Mouse (Mus musculus): Measurements from ENCODE around the gene Pik3r5.

DNA sequence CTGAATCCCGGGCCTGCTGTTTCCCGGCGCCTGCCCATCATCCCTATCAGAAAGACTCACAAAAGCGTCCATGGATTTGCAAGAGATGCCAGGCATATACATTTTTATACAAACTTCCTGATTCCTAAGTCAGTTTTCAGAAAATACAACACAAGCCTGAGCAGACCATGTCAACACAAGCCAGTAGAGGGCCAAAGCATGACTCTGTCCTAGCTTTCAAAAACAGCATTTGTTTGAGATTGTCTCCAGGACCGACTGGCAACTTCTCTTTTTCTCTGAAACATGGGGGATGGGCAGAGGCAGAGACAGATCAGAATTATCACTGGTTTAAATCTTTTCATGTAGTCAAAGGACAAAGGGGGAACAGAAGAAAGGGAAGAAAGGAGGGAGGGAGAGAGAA, 89.4 kb downstream of the Pik3r5 start:
- TF ChIP-seq POLR2A (IDR thresholded peaks at IDR 0.05; ENCODE audit: control insufficient read depth in 1 of 2, insufficient read depth in 1 of 2, low read depth in 1 of 2, low read length in 2 of 2, poor library complexity in 1 of 2) = no peak
- peak in 2 of 3 experiments; percentile 25 to 48; a peak in 3 of 6 replicates for TF ChIP-seq CTCF (IDR thresholded peaks at IDR 0.05 in 2 of 3, conservative IDR thresholded peaks at IDR 0.05 in 1 of 3; ENCODE audit: control insufficient read depth in 1 of 3, insufficient read depth in 1 of 3, low read depth in 2 of 3, low read length in 3 of 3, poor library complexity in 1 of 3, severe bottlenecking in 1 of 3)
- no peak for TF ChIP-seq CHD1 (IDR thresholded peaks at IDR 0.05; ENCODE audit: low read depth, low read length)
